Mouse (Mus musculus) c-Kit-positive CD71-positive TER-119-negative erythroid progenitor cells, embryonic 14.5 days (primary cell): ENCODE data around the gene Plekhm2.

Experiments used
- DNase-seq: peaks from one replicate; pipeline ENCODE4 v3.0.0-alpha.2; 2013; ENCODE audit warnings: low read depth

The Plekhm2 gene

DNA sequence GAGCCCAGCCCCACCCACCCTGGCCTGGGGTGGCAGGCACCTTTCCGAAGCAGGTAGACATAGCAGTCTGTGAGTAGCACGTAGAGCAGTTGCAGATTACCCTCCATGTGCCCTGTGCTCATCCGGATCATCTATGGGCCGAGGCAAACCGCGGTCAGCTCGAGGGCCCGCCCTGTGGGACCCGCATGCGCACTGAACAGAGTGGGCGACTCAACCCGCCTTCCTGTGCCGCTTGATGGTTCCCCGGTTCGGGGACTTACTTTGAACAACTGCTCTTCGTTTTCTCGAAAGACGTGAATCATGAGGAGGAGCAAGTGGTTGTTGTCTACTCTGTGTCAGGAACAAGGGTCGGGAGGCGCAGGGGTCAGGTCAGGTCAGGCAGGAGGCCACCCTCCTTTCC, 33.4 kb downstream of the Plekhm2 start:
- no peak for DNase-seq

DNA sequence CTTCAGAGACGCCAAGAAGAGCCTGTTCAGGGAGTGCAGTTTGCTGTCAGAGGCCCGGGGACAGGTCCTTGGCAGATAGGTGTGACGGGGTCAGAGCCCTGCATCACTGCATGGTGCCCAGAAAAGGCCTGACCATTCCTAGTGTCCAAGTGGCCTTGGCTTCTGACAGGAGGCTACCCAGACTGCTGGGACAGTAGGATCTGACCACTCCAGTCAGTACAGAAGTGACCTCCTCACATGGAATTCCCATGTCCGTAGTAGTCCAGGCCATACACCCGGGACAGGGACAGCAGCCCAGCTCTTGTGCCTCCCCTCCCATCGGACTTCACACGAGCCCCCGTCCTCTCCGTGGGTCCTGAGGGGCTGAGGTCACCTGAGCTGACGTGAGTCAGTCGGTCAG, 34.7 kb downstream of the Plekhm2 start:
- DNase-seq, result no peak

DNA sequence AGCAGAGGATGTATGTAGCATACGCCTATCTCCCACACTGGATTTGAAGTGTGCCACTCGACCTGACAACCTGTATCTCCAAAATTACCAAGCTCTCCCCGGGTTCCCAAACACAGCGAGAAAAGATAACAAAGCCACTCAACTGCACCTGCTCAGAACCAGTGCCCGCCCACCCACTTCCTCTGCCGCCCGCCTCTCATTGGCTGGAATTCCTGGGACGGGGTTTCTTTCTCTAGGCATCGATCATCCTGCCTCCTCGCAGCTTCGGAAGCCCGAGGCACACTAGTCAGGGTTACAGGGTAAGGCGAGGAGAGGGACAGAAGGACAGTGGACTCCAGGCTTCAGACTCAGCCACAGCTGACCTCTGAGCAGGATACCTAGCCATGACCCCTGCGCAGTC, 36.0 kb downstream of the Plekhm2 start:
- no peak for DNase-seq

DNA sequence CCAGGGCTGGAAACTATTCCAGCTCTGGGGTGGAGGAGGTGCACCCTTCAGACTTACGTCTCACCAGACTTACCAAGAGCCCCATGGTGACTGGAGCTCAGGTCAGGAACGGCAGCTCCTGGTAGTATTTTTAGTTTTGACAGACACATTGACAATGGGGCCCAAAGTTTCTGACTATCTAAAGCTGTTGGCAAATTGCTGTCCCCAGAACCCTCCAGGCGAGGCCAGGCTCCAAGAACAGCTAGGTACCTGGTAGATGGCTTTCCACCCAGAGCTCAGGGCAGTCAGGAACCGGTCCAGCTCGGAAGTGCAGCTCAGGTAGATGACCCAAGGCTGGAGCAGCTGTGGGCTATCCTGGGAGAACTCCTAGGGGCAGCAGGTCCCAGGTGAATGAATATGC, 37.2 kb downstream of the Plekhm2 start:
- DNase-seq, result no peak

DNA sequence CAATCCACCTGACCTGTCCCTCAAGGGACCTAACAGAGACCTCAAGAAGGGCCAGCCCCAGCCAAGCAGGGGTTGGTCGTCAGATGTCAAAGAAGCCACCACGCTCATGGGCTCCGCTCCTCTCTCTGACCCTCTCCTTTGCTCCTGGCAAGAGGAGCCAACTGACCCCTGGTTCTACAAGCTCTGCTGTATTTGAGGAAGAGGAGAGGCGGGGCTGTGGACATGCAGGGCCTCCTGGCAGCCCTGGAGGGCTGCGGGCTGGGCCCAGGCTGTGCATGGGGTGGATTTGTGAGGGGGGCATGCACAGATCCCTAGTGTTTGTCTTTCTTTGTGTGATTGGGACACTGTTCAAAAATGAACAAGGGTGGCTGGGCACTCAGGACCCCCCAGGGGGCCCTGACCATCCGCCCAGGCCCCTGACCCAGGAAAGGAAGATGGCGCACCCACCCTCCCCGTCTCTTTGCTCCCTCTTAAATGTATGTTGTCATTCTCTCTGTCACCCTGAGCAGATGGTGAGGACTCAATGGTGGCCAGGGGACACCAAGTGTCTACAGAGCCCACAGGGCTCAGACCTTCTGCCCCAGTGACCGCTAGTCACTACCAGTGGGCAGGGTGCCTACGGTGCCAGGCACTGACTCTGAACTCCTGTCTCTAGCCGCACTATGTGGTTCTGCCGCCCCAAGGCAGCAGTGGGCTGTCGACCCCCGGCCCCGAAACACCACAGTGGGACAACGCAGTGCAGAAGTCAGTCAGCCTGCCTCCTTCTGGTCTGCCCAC, 38.7 kb downstream of the Plekhm2 start:
- DNase-seq, result no peak

DNA sequence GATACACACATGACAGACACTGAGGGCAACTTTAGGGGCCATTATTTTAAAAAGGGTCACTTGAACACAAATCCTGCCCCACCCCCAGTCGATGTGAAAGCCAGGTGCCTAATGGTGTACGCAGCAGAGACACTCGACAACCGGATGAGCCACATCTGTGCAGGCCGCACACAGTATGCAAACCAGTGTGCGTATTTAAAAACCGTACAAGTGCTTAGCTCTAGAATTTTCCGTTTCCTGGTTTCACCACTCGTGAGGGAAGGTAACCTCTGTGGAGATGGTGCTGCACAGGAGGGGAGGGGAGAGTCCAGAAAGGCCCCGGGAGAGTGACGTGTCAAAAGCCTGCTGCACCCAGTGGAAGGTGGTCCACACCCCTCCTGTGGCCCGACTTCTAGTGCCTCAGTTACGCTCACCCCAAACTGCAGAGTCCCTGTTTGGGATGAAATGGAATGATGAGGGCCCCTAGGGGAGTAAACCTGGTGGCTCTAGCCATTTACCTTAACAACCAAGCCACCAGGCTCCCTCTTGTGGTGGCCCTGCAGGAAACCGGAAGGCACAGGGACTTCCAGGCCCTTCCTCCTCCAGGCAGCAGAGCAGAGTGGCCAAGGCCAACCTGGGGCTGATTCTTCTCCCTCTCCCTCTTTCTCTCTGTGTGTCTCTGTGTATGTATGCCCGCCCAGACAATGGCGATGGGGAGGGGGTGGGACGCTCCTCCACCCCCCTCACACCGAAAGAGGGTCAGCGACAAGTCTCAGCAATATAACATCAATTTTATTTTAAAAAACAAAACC, 39.5 kb downstream of the Plekhm2 start:
- no peak for DNase-seq

DNA sequence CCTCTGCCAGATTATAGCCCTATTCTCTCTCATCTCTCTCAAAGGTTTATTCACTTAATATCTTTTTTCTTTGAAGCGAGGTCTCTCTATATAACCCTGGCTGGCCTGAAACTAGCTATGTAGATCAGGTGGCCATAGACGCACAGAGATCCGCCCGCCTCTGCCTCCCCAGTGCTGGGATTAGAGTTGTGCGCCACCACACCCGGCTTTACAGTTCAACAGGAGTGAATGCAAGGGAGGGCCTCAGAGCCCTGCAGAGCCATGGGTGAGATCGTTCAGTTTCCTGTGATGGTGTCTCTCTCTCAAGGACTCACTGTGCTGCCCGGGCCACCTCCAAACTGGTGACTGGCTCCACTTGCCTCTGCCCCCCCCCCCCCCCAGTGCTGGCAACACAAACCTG, 40.6 kb downstream of the Plekhm2 start:
- no peak for DNase-seq

DNA sequence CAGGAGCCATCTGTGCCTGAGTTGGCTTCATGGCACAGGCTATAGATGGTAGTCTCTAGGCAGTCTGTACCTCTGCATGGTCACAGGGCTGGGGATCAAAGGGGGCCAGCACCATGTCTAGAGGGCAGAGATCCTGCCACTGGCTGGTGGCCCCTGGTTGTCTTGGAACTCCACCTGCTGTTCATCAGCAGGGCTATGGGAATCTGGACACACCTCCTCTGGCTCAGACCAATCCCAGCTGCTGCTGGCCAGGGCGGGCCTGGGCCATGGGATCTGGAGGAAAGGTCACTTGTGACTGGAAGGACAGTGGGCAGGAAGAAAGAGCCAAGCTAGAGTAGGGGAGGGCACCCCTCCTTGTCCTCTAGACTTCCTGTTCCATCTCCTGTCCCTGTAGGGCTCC, 41.0 kb downstream of the Plekhm2 start, which contains the start of gene Slc25a34:
TSS of gene Slc25a34 (minus strand) at position 156 of the 400 bp plus-strand sequence.
- no peak for DNase-seq

DNA sequence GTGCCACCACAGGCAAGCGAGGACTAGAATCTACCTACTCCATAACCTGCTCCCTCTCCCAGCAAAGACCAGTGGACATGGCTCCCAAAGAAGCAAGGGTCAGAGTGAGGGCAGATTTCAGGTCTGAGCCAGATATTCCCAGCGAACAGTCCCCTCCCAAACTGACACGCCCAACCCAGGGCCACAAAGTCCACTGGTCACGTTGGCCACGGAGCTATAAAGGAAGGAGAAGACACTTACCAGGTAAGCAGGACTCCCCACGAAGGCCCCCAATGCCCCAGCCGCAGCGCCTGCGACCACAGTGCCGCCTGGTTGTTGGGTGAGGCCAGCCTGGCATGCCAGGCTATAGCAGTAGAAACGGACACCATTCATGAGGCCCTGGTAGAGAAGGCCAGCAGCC, 41.7 kb downstream of the Plekhm2 start:
- DNase-seq, result no peak

DNA sequence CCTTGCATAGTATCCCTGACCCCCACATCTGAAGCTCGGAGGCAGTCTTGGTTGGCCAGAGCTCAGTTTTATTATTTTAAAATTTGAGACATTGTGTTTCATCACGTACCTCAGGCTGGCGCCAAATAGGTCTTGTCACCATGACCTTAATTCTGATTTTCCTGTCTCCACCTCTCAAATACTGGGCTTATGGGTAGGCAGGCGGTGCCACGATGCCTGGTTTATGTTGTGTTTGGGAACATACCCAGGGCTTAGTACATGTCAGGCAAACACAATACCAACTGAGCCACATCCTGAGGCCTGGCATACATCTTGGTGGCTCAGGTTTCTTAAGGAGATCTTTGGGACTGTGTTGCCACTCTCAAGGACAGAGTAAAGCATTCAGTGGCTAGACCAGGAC, 42.1 kb downstream of the Plekhm2 start:
- no peak for DNase-seq

DNA sequence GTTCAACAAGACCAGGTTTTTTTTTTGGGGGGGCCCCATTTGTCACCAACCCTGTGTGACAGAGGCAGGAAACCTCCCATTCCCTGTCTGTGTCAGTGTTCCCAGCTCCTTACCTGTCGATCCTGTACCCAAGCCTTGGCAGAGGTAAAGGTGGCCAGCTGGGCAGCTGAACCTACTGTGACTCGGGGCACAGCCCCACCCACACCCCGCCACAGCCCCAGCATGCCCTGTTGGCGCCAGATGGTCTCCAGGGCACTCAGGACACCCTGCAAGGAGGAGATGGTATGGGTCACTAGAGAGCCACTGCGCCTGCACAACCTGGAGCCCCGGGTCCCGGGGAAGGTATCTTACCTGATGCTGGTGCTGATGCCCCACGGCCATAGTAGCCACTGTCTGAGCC, 42.6 kb downstream of the Plekhm2 start:
- no peak for DNase-seq

DNA sequence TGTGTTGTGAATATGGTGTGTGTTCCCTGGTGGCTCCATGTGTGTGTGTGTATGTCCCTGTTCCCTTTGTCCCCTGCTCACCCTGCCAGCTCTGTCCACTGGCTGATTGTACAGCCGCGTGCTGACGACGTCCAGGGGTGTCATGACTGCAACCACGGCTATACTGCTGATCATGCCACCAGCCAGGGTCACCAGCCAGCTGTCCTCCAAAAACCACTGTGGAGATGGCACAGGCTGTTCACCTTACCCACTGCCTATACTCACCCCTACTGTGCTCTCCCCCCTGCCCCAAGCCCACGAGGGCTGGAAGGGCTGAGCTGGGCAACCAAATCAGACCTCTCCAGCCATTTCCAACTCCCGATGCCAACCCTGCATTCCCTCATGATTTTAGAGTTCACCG, 43.4 kb downstream of the Plekhm2 start:
- no peak for DNase-seq

DNA sequence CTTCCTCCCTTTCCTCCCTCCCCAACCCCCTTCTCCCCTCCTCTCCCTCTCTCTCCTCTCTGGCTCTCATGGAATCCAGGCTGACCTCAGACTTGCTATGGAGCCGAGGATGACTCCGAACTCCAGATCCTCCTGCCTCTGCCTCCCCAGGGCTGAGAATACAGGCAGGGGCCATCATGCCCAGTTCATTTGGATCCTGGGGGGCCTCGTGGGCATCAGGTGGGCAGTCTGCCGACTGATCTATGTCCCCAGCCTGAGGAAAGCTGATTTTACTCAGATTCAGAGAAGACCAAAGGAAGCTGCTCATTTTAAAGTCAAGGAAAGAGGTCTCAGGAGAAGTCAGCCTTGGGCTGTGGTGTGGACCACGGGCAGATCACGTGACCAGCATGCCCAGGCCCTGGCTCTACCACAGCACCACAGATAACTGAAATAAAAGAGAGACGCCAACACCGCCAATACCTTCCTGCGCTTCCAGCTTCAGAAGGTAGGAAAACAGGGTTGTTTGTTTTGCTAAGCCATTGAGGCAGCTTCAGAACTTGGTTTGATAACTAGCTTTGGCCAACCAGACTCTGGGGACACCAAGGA, 45.3 kb downstream of the Plekhm2 start:
- DNase-seq, result no peak

DNA sequence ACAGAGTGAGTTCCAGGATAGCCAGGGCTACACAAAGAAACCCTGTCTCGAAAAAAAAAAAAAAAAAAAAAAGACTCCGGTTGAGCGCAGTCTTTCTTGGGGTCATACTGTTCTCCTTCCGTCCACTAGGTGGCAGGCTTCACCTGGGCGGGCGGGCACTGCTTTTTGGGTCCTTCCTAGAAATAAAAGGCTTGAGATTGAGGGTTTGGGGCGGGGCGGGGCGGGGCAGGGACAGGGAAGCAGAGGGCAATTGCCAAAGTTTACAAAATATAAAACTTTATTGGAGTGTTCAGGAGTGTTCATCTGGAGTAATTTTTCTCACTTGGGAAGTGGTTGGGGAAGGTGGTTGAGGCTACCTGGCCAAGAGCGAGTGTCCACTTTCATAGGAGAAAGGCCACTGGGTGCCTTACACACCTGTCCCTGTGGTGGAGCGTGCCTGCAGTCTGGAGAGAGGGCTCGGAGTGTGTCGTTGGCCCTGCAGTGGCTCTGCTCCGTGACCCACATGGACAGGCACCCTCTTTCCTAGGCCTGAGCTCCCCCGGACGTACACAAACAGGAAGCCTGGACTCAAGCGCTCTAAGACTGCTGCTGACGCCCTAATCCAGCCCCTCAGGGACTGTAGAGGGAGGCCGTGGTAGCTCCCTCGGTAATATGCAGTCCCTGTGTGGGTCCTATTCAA, 46.0 kb downstream of the Plekhm2 start, which contains the start of gene Tmem82:
TSS of gene Tmem82 (minus strand) at position 69 of the 679 bp plus-strand sequence.
- DNase-seq, result peak; percentile 48

DNA sequence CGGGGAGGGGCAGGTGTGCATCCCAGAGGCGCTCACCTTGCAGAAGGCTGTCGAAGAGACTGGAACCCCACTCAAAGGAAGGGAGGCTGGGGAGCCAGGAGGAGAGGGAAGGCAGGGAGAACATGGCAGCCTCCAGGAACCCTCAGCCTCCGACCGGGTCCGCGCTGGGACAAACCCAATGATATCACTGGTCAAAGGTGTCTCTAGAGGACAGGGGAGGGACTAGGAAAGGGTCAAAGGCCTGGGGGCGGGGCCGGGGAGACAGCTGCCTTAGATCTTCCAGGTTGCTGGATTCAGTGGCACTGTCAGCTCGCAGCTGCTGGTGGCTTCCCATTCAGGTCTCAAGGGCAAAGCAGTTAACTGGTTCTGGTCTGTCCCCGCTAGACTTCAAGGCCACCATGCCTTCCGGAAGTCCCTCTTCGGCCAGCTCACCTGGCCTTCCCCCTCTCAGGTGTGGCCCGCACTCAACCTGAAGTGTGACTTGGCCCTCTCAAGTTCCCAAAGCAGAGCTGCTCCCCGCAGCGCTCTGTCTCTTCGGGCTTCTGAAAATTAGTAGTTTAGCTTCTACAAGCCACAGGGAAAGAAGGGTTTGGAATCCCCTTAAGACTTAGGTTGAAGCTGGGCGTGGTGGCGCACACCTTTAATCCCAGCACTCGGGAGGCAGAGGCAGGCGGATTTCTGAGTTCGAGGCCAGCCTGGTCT, 46.7 kb downstream of the Plekhm2 start:
- no peak for DNase-seq

DNA sequence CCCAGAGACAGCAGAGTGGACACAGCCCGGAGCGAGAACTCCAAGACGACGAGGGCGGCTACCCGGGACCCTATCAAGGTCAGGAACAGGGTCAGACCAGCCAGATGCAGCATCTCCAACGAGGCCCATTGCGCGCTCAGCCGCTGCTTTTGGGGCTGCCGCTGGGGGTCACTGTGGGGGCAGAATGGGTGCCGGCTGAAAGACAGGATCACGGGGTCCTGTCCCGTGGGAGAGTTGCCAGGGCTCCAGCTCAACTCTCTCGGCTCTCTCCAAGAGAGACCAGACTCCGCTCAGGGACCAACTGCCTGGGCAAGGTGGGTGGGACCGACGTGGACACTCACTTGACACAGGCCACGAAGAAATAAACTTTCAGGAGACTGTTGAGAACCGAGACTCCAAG, 47.4 kb downstream of the Plekhm2 start:
- DNase-seq, result peak; percentile 33

DNA sequence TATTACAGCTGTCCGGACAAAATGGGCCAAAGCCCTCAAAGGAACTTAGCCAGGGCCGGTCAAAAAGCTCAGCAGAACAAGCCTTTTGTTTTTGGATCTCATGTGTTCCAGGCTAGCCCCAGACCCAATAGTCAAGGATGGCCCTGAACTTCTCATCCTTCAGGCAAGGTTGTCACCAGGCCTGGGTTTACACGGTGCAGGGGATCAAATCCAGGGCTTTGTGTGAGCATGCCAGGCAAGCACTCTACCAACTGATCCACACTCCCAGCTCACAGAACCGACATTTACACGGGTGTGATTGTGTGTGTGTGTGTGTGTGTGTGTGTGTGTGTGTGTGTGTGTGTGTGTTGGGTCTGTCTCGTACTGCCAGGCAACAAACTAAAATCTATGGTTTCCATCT, 47.9 kb downstream of the Plekhm2 start:
- no peak for DNase-seq

DNA sequence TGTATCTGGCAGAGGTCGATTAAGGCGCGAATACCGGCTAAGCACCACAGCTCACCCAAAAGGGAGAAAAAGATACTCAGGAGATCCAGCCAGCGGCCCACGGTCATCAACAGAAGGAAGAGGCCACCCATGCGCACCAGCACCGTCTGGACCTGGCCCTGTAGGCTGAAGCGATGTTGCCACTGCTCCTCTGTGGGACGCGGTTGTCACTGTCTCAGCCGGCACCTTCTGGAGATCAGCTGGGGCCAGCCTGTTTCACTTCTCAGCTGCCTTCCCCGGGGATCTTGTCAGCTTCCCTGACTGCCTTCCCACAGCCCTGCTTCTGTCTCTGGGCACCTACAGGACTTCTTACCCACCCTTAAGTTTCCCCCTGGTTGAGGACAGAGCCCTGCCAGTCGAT, 49.8 kb downstream of the Plekhm2 start:
- no peak for DNase-seq

DNA sequence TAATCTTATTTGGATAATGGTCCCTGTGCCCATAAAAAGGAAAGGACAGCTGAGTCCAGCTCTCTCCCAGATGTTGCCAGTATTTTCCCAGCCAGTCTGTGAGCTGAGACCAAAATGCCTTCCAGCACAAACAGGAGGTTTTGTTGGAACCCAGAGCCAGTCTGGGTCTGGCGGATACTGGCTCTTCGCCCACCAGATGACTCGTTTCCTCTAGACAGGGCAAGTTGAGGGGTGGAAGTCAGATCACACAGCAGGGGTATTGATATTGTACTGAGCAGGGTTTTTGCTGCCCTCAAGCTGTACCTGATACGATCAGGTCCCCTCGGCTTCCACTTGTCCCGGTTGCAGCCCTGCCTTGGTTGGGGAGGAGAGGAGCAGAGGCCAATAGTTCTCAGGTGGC, 55.2 kb downstream of the Plekhm2 start:
- no peak for DNase-seq

DNA sequence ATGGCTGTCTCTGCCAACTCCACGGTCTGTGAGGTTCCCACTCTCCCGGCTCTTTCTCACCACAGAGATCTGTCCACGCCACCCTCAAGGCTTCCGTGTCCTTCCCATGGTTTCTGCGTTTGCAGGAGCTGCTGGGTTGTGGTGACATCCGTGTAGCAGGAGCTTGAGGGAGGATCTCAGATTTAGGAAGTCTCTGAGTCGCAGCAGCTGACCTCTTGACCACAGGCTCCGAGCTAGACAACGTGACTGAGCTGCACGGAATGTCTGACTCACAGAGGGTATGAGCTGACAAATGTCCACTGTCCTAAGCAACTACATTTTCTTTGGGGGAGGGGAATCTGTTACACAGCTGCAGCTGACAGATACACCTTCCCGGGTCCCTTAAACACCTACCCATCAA, 58.8 kb downstream of the Plekhm2 start, which contains the start of gene Fblim1:
TSS of gene Fblim1 (minus strand) at position 236 of the 400 bp plus-strand sequence.
- no peak for DNase-seq

DNA sequence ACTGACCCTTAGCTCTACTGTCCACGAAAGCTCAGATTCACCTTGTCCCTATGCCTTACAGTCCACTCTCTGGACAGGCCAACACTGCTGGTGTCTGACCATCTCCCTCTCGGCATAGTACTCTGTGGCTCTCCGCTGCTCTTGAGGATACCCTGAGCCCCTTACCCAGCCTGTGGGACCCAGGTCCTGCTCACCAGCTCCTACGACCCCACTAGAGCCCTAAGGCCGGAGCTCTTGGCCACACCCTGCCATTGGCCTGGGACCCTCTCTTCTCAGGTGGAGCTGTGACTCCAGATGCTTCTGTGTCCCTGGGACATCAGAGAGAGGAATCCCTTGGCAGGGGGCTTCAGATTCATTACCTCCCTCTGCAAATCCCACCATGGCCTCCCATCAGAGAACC, 59.3 kb downstream of the Plekhm2 start:
- no peak for DNase-seq

DNA sequence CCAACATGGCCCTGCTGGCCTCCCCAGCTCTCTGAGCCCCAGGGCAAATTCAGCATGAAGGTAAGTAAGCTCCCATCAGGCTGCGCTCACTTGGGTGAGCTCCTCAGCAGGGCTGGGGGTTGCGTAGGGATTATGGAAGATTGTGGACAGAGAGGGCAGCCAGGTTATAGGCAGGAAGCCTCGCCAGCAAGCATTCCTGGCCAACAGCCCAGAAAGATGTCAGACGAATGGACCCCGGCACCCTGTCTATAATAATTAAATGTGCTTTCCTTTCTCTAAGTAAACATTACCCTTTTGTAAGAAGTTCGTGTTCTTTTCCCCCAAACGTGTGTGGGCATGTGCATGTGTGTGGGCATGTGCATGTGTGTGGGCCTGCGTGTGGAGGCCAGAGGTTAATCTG, 60.2 kb downstream of the Plekhm2 start:
- DNase-seq, result no peak
